Mouse (Mus musculus) urinary bladder, postnatal 4 days (tissue): ENCODE results near the gene Rplp1.

ENCODE experiments used
- DNase-seq, 2 experiments: peaks; one replicate each; pipeline ENCODE4 v3.0.0; 2021 to 2022; ENCODE audit warnings: low spot score in 2 of 2

Rplp1 gene

GRCm38 (mm10) chr9:61914203-61914916 lies at the start of gene Rplp1:
Gene Rplp1 (minus strand): TSS chr9:61914542.
- DNase-seq: peak; percentile 95 to 96

DNA sequence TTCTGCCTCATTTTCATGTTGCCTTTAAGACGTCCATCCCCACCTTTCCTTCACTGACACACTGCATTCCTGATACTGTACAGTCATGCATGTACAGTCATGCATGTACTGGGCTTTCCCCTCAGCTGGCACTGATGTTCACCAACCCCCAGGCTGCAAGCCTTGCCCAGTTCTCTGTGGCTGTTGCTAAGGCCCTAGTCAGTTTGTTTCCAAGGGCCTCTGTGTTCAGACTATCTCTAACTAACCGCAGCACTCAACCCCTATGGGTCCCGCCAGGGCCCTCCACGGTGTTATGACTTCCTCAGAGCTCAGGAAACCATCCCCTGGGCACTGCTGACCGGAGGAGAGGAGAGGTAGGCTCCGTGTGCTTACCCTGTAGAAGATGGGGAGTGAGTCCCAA lies 49.0 kb upstream of the Rplp1 start:
- DNase-seq: no peak

GRCm38 (mm10) chr9:61961181-61961580 lies 46.8 kb upstream of the Rplp1 start:
- no peak for DNase-seq

GRCm38 (mm10) chr9:61960753-61961152 lies 46.4 kb upstream of the Rplp1 start:
- no peak for DNase-seq

- DNase-seq: peak in 1 of 2 experiments; percentile 39
These were observed 45.7 kb upstream of the Rplp1 start for GRCm38 (mm10) chr9:61959921-61960569.

- no peak for DNase-seq
These were observed 40.4 kb upstream of the Rplp1 start for GRCm38 (mm10) chr9:61954707-61955106.

GRCm38 (mm10) chr9:61952241-61952640 lies 37.9 kb upstream of the Rplp1 start:
- DNase-seq: no peak

GRCm38 (mm10) chr9:61947402-61948346 lies 33.3 kb upstream of the Rplp1 start:
- DNase-seq: peak; percentile 69 to 70

DNA sequence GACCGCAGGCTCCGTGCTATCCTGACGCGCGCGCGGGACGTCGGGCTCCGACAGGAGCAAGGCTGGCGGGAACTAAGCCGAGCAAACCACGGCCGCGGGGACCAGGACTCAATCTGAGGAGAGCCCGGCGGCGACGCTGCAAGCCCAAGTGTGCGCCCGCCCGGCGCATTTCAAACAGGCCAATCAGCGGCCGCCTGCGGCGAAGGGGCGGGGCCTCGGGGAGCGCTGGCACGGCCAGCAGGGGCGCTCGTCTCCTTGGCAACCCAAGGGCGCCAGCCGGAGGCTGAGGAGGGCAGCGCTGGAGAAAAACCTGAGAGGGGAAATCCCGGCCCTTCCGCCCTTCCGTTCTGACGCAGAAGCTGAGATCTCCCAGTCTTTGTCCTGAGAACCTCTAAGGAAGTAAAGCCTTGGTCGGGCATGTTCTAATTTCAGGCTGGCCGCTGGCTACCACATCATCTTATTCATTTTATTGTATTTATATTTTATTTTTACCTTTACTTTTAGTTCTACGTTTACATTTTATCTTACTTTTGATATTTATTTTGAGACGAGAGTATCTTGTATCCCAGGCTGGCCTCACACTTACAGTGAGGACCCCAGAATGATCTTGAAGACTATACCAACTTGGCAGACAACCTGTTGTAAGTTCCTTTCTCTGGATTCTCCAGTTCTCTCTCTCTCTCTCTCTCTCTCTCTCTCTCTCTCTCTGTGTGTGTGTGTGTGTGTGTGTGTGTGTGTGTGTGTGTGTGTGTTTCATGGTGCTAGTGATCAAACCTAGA lies 32.5 kb upstream of the Rplp1 start, which contains the start of gene Kif23:
Gene Kif23, minus strand, starts transcription at position 152 of the 779 bp plus-strand sequence.
- peak; percentile 95 to 96 for DNase-seq

GRCm38 (mm10) chr9:61945973-61946611 lies 31.8 kb upstream of the Rplp1 start:
- peak in 1 of 2 experiments; percentile 40 for DNase-seq

GRCm38 (mm10) chr9:61941054-61941453 lies 26.7 kb upstream of the Rplp1 start:
- no peak for DNase-seq

DNA sequence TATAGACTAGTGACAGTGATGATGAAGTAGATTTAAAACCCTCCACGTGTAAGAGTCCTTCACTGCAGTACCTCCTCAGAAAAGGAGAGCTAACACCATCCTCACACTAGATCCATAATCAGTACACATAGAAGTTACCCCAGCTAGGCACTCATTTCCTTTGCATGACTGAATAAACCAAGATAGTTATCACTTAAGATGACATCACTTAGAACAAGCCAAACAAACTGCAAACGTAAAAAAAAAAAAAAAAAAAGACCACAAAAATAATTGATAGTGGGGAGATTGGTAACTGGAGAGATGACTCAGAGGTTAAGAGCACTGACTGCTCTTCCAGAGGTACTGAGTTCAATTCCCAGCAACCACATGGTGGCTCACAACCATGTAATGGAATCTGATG lies 19.0 kb upstream of the Rplp1 start:
- no peak for DNase-seq

- no peak for DNase-seq
These were observed 17.7 kb upstream of the Rplp1 start for GRCm38 (mm10) chr9:61932009-61932408.

- DNase-seq: no peak
These were observed 10.8 kb upstream of the Rplp1 start for GRCm38 (mm10) chr9:61925086-61925660.

DNA sequence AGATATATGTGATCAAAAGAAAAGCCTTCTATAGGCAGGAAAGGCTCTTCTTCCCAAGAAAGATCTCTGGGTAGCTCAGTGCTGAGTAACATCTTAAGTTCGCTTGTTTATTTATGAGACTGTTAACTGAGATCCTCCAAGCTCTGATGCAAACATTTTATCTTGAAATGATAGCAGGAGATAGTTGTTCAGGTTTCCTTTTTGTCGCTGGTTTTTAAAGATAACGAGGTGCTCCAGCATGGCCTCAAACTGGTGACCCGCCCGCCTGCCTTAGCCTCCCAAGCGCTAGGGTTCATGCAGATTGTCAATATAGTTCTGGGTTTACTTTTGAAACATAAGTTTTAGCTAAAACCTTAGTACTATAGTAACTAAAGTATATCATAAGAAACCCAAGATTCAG lies 6.0 kb upstream of the Rplp1 start:
- no peak for DNase-seq

DNA sequence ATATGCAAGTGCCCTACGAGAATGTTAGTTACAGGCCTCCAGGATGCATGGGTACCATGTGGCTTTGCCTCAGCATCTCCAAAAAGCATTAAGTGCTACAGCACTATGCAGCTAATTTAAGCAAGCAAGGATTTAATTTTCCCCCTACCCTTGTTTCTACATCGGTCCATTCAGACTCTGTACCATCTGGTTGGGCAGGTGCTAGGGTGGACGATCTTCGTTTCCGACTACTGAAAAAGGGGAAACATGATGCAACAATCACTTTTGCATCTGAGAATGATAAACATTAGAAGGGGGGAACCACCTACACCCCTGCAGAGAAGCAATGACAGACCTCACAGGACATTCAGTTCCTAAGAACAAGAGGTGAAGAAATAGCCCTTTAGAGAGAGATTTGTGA lies 5.1 kb upstream of the Rplp1 start:
- DNase-seq: no peak

DNA sequence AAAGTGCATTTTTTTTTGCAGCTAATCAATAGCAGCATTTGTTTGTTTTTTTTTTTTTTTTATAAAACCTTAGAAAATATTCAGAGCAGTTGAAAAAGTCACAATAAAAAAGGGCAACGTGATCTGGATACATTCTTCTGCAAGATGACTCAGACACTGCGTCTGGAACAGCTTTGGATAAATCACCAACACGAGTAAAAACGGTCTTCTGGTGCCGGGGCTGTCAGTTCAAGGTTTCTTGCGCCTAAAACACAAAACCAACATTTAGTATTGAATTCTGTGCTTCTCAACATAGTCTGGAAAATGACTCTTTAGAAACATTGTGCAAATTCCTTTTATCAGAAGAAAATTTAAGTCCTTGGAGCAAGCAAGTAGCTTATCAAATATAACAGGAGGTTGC lies 3.1 kb upstream of the Rplp1 start:
- no peak for DNase-seq

DNA sequence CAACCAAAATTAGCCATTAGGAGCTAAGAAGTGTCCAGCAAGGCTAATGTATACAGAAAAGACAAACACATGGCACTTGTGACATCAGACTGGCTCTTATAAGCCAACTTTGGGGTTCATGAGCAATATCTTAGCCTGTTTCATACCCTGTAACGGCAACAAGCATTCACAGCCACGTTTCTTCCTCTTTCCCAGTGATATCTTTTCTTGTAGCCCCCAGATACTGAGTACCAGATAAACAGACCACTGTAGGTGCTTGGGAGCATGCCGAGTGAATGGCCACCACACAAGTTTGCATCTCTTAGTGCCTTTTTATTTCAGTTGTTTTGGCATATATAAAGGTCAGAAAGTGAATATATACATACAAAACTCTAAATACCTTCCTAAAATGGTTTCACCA lies 2.6 kb upstream of the Rplp1 start:
- no peak for DNase-seq

- DNase-seq: no peak
These were observed 1.2 kb upstream of the Rplp1 start for GRCm38 (mm10) chr9:61915393-61916005.

GRCm38 (mm10) chr9:61914917-61915300 lies 567 bp upstream of the Rplp1 start:
- no peak for DNase-seq
